Mouse (Mus musculus) neural tube, embryonic 15.5 days (tissue): ENCODE data around the gene Dusp10. TPM values are rescaled to one million over a fixed set of nuclear protein-coding genes. Genes with fewer than 3 reads are reported as not detected.

Experiments
- ATAC-seq: fragments of 200-750 bp; cut with Nextera tagmentation; 2 replicates; pipeline ENCODE4 v1.8.0; 2017; ENCODE audit warnings: mild to moderate bottlenecking, moderate TSS enrichment, moderate library complexity; ENCODE audit not compliant: low FRiP score
- H3K27ac ChIP-seq: fragments of 300-500 bp; sonication (generic); replicated peaks from 2 replicates; pipeline ENCODE4 v1.5.1; 2015; ENCODE audit warnings: mild to moderate bottlenecking, inconsistent platforms
- H3K27me3 ChIP-seq: fragments of 300-500 bp; sonication (generic); replicated peaks from 2 replicates; pipeline ENCODE4 v1.6.1; 2015; ENCODE audit warnings: inconsistent platforms
- H3K36me3 ChIP-seq: fragments of 300-500 bp; sonication (generic); 2 replicates; pipeline ENCODE4 v1.6.1; 2015; ENCODE audit warnings: inconsistent platforms
- H3K4me1 ChIP-seq: fragments of 300-500 bp; sonication (generic); 2 replicates; pipeline ENCODE4 v1.6.1; 2015; ENCODE audit warnings: inconsistent platforms
- H3K4me2 ChIP-seq: fragments of 300-500 bp; sonication (generic); 2 replicates; pipeline ENCODE4 v1.6.1; 2015; ENCODE audit warnings: inconsistent platforms, mild to moderate bottlenecking, moderate library complexity
- H3K4me3 ChIP-seq: fragments of 300-500 bp; sonication (generic); replicated peaks from 2 replicates; pipeline ENCODE4 v1.5.1; 2015; ENCODE audit warnings: mild to moderate bottlenecking, inconsistent platforms
- H3K9ac ChIP-seq: fragments of 300-500 bp; sonication (generic); replicated peaks from 2 replicates; pipeline ENCODE4 v1.6.1; 2015; ENCODE audit warnings: mild to moderate bottlenecking, inconsistent platforms
- H3K9me3 ChIP-seq: fragments of 300-500 bp; sonication (generic); replicated peaks from 2 replicates; pipeline ENCODE4 v1.6.1; 2016; ENCODE audit warnings: inconsistent platforms
- WGBS: fragments of 180-500 bp; shearing (Covaris S2); methylation state at CpG from one replicate; pipeline ENCODE4 v1.1.7; 2015; ENCODE audit warnings: mixed read lengths; 5-methylcytosine and 5-hydroxymethylcytosine counted together
- polyA plus RNA-seq: library from polyadenylated mRNA; unstranded; fragments of >200 nt; fragmentation: Nextera tagmentation; extraction: Ambion mirVana; gene quantifications from 2 replicates; pipeline ENCODE4 v1.2.1, GENCODE M21; 2015

Gene Dusp10
- polyA plus RNA-seq, 1 experiment from 2014 or later: 5.2 TPM

- Histone ChIP-seq H3K4me1 (no peaks in the 10 kb centered on the region), H3K27ac (no peak overlapping the region), H3K4me2 (no peak overlapping the region), H3K4me3 (no peak overlapping the region), H3K9me3 (no peaks in the 10 kb centered on the region), H3K36me3 (peaks cover under 1% of the 10 kb centered on the region; the same call in 1 of the 2 replicates), H3K9ac (no peak overlapping the region), H3K27me3 (no peaks in the 10 kb centered on the region)
- no peak for ATAC-seq
- WGBS: 87% methylated on average over 3 of the region's 3 CpGs
Measured at GRCm38 (mm10) chr1:184079304-184079703, 66.2 kb downstream of the Dusp10 start.

GRCm38 (mm10) chr1:184082661-184083060 lies 69.6 kb downstream of the Dusp10 start:
- H3K36me3 ChIP-seq: no peaks in the 10 kb centered on the region
- no peak for ATAC-seq
- no peaks in the 10 kb centered on the region for H3K27me3 ChIP-seq
- H3K9ac ChIP-seq: no peak overlapping the region
- H3K9me3 ChIP-seq: no peaks in the 10 kb centered on the region
- H3K27ac ChIP-seq: no peak overlapping the region
- H3K4me3 ChIP-seq: no peak overlapping the region
- WGBS: 78% methylated on average over 3 of the region's 3 CpGs
- H3K4me2 ChIP-seq: no peak overlapping the region
- no peaks in the 10 kb centered on the region for H3K4me1 ChIP-seq

GRCm38 (mm10) chr1:184083166-184083565 lies 70.1 kb downstream of the Dusp10 start:
- Histone ChIP-seq H3K36me3 (no peaks in the 10 kb centered on the region), H3K27me3 (no peaks in the 10 kb centered on the region), H3K27ac (no peak overlapping the region), H3K9ac (no peak overlapping the region), H3K4me2 (no peak overlapping the region), H3K4me3 (no peak overlapping the region), H3K4me1 (no peaks in the 10 kb centered on the region), H3K9me3 (no peaks in the 10 kb centered on the region)
- WGBS: 91% methylated on average over 7 of the region's 7 CpGs
- no peak for ATAC-seq

- Histone ChIP-seq H3K36me3 (no peaks in the 10 kb centered on the region), H3K27ac (no peak overlapping the region), H3K4me1 (no peaks in the 10 kb centered on the region), H3K27me3 (no peaks in the 10 kb centered on the region), H3K9ac (no peak overlapping the region), H3K4me3 (no peak overlapping the region), H3K9me3 (no peaks in the 10 kb centered on the region), H3K4me2 (no peak overlapping the region)
- whole genome bisulfite sequencing: 94% methylated on average over 3 of the region's 3 CpGs
- ATAC-seq: no peak
Measured at GRCm38 (mm10) chr1:184084961-184085360, 71.9 kb downstream of the Dusp10 start.

GRCm38 (mm10) chr1:184090515-184090914 lies 77.4 kb downstream of the Dusp10 start:
- H3K27ac ChIP-seq: no peak overlapping the region
- no peak overlapping the region for H3K9ac ChIP-seq
- H3K9me3 ChIP-seq: no peaks in the 10 kb centered on the region
- no peaks in the 10 kb centered on the region for H3K27me3 ChIP-seq
- H3K4me3 ChIP-seq: no peak overlapping the region
- 41% methylated on average over 6 of the region's 6 CpGs for WGBS
- no peaks in the 10 kb centered on the region for H3K36me3 ChIP-seq
- no peak for ATAC-seq
- no peaks in the 10 kb centered on the region for H3K4me1 ChIP-seq
- H3K4me2 ChIP-seq: no peak overlapping the region

GRCm38 (mm10) chr1:184094914-184095313 lies 81.8 kb downstream of the Dusp10 start:
- no peaks in the 10 kb centered on the region for H3K36me3 ChIP-seq
- ATAC-seq: no peak
- no peak overlapping the region for H3K9ac ChIP-seq
- no peak overlapping the region for H3K4me3 ChIP-seq
- 21% methylated on average over 3 of the region's 3 CpGs for WGBS
- H3K4me2 ChIP-seq: no peak overlapping the region
- no peak overlapping the region for H3K27ac ChIP-seq
- H3K27me3 ChIP-seq: no peaks in the 10 kb centered on the region
- no peaks in the 10 kb centered on the region for H3K9me3 ChIP-seq
- H3K4me1 ChIP-seq: no peaks in the 10 kb centered on the region

GRCm38 (mm10) chr1:184100414-184100813 lies 87.3 kb downstream of the Dusp10 start:
- Histone ChIP-seq H3K9ac (no peak overlapping the region), H3K4me1 (no peaks in the 10 kb centered on the region)

GRCm38 (mm10) chr1:184100927-184101749 lies 88.0 kb downstream of the Dusp10 start:
- ATAC-seq: no peak
- H3K4me1 ChIP-seq: no peaks in the 10 kb centered on the region
- no peak overlapping the region for H3K9ac ChIP-seq
- no peak overlapping the region for H3K4me2 ChIP-seq
- 86% methylated on average over 9 of the region's 9 CpGs for WGBS
- no peak overlapping the region for H3K4me3 ChIP-seq
- no peaks in the 10 kb centered on the region for H3K9me3 ChIP-seq
- H3K36me3 ChIP-seq: no peaks in the 10 kb centered on the region
- H3K27ac ChIP-seq: no peak overlapping the region
- no peaks in the 10 kb centered on the region for H3K27me3 ChIP-seq

More at GRCm38 (mm10) chr1:184100414-184100813, 87.3 kb downstream of the Dusp10 start:
- H3K27me3 ChIP-seq: no peaks in the 10 kb centered on the region
- no peaks in the 10 kb centered on the region for H3K36me3 ChIP-seq
- H3K4me2 ChIP-seq: no peak overlapping the region
- no peak for ATAC-seq
- H3K27ac ChIP-seq: no peak overlapping the region
- H3K9me3 ChIP-seq: no peaks in the 10 kb centered on the region
- WGBS: 91% methylated on average over 5 of the region's 5 CpGs
- H3K4me3 ChIP-seq: no peak overlapping the region

- 84% methylated on average over 4 of the region's 4 CpGs for WGBS
- no peak overlapping the region for H3K4me2 ChIP-seq
- H3K4me1 ChIP-seq: no peaks in the 10 kb centered on the region
- no peak for ATAC-seq
- no peak overlapping the region for H3K4me3 ChIP-seq
- H3K36me3 ChIP-seq: no peaks in the 10 kb centered on the region
- no peaks in the 10 kb centered on the region for H3K9me3 ChIP-seq
- no peak overlapping the region for H3K9ac ChIP-seq
- H3K27ac ChIP-seq: no peak overlapping the region
- no peaks in the 10 kb centered on the region for H3K27me3 ChIP-seq
Measured at GRCm38 (mm10) chr1:184101750-184102046, 88.6 kb downstream of the Dusp10 start.

- no peaks in the 10 kb centered on the region for H3K4me1 ChIP-seq
- H3K4me3 ChIP-seq: no peak overlapping the region
- no peaks in the 10 kb centered on the region for H3K36me3 ChIP-seq
- no peak overlapping the region for H3K4me2 ChIP-seq
- no peak overlapping the region for H3K27ac ChIP-seq
- H3K9me3 ChIP-seq: no peaks in the 10 kb centered on the region
- no peak overlapping the region for H3K9ac ChIP-seq
- H3K27me3 ChIP-seq: no peaks in the 10 kb centered on the region
- 80% methylated on average over 2 of the region's 2 CpGs for WGBS
- no peak for ATAC-seq
Measured at GRCm38 (mm10) chr1:184106832-184107231, 93.7 kb downstream of the Dusp10 start.

GRCm38 (mm10) chr1:184107448-184107847 lies 94.3 kb downstream of the Dusp10 start:
- Histone ChIP-seq H3K36me3 (no peaks in the 10 kb centered on the region), H3K4me1 (no peaks in the 10 kb centered on the region), H3K27ac (no peak overlapping the region), H3K4me2 (no peak overlapping the region), H3K27me3 (no peaks in the 10 kb centered on the region), H3K9ac (no peak overlapping the region), H3K9me3 (no peaks in the 10 kb centered on the region), H3K4me3 (no peak overlapping the region)
- ATAC-seq: no peak
- WGBS: 91% methylated on average over 4 of the region's 4 CpGs

GRCm38 (mm10) chr1:184108254-184108653 lies 95.2 kb downstream of the Dusp10 start:
- Histone ChIP-seq H3K4me2 (no peak overlapping the region), H3K27me3 (no peaks in the 10 kb centered on the region), H3K4me3 (no peak overlapping the region), H3K9me3 (no peaks in the 10 kb centered on the region), H3K9ac (no peak overlapping the region), H3K36me3 (no peaks in the 10 kb centered on the region), H3K4me1 (no peaks in the 10 kb centered on the region), H3K27ac (no peak overlapping the region)
- 91% methylated on average over 1 of the region's 1 CpGs for WGBS
- no peak for ATAC-seq
